Mouse (Mus musculus): Measurements from ENCODE around the gene Ccdc158. TPM values are rescaled to one million over a fixed set of nuclear protein-coding genes. Genes with fewer than 3 reads are reported as not detected.
A peak's percentile ranks its signal among the peaks of the same experiment; 100 is the strongest.

The Ccdc158 gene
- polyA plus RNA-seq, 1 experiment from 2014 or later: 0.94 TPM

DNA sequence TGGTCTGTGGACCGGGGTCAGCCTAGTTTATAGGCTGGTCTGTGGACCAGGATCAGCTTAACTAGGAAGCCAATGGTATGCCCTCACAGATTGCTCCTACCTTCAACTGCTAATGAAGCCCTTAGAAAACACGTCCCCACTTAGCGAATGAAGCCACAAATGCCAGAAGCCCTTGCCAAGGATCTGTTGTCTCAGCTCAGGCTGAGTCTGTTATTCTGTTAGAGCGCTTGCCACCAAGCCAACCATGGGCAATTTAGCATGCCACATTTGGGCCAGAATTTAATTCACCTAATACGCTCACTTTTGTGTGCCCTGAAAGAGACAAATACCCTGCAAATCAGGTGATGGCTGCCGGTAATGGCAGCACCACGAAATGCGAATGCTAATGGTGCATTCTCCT, 28.6 kb upstream of the Ccdc158 start:
- H3K9ac ChIP-seq: no peak overlapping the region
- no peaks in the 10 kb centered on the region for H3K9me3 ChIP-seq
- 0 out of 2 replicates have a peak, but pooled peaks cover under 1% of the 10 kb centered on the region for H3K4me1 ChIP-seq
- no peaks in the 10 kb centered on the region for H3K27me3 ChIP-seq (replicated peaks)
- ATAC-seq (ENCODE audit: insufficient read depth, low FRiP score, low read depth): no peak
- H3K27ac ChIP-seq: no peak overlapping the region
- no peaks in the 10 kb centered on the region for H3K36me3 ChIP-seq
- no peak overlapping the region for H3K4me2 ChIP-seq
- H3K4me3 ChIP-seq (replicated peaks): no peak overlapping the region
- WGBS: 81% methylated on average over 8 of the region's 8 CpGs

DNA sequence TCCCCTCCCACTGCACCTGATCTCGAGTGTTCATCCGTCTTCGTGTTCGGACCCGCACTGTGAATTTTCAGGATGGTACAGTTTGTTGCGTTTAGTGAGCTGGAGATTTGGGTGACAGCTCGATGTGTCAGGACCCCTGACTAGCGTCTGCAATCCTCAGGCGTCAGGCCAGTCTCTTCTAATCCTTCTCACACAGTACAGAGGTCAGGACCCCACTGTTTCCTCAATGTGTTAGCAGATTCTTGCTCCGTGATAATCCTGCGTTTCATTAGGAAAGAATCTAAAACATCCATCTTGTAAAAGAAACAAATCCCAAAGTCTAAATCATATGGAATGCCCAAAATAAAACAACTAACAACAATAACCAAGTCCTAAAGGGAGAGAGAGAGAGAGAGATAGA, 26.7 kb upstream of the Ccdc158 start:
- WGBS: 45% methylated on average over 11 of the region's 11 CpGs
- no peak overlapping the region for H3K4me2 ChIP-seq
- no peaks in the 10 kb centered on the region for H3K9me3 ChIP-seq
- no peaks in the 10 kb centered on the region for H3K27me3 ChIP-seq (replicated peaks)
- no peak overlapping the region for H3K4me3 ChIP-seq (replicated peaks)
- H3K4me1 ChIP-seq: peaks cover 7% of the 10 kb centered on the region; the same call in 1 of the 2 replicates
- H3K36me3 ChIP-seq: no peaks in the 10 kb centered on the region
- no peak for ATAC-seq (ENCODE audit: insufficient read depth, low FRiP score, low read depth)
- no peak overlapping the region for H3K9ac ChIP-seq
- H3K27ac ChIP-seq: no peak overlapping the region

DNA sequence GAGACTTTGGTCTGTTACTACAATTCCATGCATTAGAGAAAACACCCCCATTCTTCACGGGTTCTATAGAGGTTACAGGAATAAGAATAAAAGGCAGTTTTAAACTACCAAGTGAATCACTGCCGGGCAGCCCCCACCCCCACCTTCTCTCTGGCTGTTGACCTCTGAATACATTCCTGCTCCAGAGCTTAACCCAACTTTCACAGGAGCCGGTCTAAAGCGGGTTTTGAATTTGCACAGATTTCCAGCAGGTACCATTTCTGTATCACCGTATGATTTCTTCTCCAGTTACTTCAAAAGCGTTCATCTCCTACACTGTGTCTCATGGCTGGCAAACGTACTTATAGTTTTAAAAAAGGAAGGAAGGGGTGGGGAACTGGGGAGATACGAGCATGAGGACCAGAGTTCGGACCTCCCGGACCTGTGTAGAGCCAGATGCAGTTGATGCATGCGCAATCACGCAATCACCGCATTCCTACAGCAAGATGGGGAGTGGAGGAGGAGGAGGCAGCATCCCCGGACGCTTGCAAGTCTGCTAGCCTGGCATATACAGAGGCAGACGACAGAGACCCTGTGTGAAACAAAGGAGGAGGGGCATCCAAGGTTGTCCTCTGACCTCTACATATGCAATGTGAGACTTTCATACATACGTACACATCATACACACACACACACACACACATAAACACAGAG, 23.9 kb upstream of the Ccdc158 start:
- WGBS: 25% methylated on average over 17 of the region's 17 CpGs

DNA sequence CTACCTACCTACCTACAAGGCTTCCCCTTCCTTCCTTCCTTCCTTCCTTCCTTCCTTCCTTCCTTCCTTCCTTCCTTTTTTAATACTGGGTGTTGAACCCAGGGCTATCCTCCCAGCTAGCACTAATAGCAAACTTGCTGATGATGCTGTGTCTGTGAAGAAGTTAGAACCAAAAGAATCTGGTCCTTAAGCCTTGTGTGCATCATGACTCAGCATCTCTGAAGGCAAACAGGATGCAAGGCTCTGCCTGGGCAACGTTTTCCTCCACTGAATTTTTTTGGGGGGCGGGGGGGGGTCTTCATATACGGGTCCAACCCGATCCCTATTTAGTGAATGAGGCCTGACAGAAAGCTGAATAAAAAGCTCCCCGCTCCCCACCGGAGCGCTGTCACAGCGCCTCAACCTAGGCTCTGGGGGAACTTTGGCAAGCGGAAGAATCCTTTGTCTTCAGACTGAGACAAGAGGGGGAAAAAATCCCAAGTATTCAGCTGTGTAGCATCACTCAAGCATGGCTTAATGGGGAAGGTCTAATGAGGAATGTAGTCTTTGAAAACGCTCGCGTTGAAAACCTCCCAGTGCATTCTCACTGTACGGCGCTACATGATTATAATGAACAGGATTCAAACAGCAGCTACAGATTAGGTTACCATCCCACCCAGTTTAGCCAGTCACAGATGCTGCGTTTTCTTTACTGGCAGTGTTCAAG, 23.2 kb upstream of the Ccdc158 start:
- H3K27me3 ChIP-seq (replicated peaks): no peaks in the 10 kb centered on the region
- H3K4me1 ChIP-seq: peaks cover 7% of the 10 kb centered on the region; the same call in 1 of the 2 replicates
- no peak overlapping the region for H3K27ac ChIP-seq
- H3K4me3 ChIP-seq (replicated peaks): peak overlapping the region; percentile 12
- no peaks in the 10 kb centered on the region for H3K36me3 ChIP-seq
- WGBS: 5% methylated on average over 15 of the region's 15 CpGs
- no peak overlapping the region for H3K9ac ChIP-seq
- H3K4me2 ChIP-seq: peak overlapping the region; percentile 37
- ATAC-seq (ENCODE audit: insufficient read depth, low FRiP score, low read depth): no peak
- H3K9me3 ChIP-seq: no peaks in the 10 kb centered on the region

More for the DNA sequence above, 23.9 kb upstream of the Ccdc158 start:
- Histone ChIP-seq H3K36me3 (no peaks in the 10 kb centered on the region), H3K27me3 (replicated peaks) (no peaks in the 10 kb centered on the region), H3K27ac (no peak overlapping the region), H3K4me2 (peak overlapping the region; percentile 37), H3K9me3 (no peaks in the 10 kb centered on the region), H3K4me3 (replicated peaks) (peak overlapping the region; percentile 12; the same call in 1 of the 2 replicates), H3K4me1 (peaks cover 7% of the 10 kb centered on the region; the same call in 1 of the 2 replicates), H3K9ac (no peak overlapping the region)
- no peak for ATAC-seq (ENCODE audit: insufficient read depth, low FRiP score, low read depth)

DNA sequence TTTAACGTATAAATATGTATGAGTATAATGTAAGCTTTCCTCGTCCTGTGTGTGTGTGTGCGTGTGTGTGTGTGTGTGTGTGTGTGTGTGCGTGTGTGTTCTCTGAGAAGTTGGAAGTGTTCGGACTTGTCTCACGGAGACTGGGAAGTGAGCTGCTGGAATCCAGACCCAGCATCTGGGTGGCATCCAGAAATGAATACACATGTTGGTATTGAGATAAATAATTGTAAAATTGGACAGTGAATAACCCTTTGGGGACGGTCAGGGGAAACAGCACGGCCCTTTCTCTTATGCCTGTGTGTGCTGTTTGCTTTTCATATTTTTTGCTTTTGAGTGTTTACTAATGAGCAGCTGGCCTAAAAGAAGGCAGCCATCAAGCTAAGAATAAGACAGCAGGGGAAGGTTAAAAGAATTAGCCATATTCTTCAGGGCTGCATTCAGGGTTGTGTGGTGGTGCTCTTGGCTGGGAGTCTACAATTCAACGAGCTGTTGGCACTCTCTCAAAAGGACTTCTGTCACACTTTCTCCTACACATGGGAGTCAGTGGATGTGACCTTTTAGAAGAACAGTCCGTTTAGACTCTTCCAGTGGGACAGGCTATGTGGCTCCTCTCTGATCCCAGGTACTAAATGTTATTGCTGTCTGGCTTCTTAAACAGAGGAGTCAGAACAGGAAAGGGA, 19.4 kb upstream of the Ccdc158 start:
- WGBS: 57% methylated on average over 10 of the region's 10 CpGs
- H3K9me3 ChIP-seq: no peaks in the 10 kb centered on the region
- no peak overlapping the region for H3K9ac ChIP-seq
- no peaks in the 10 kb centered on the region for H3K36me3 ChIP-seq
- H3K4me3 ChIP-seq (replicated peaks): no peak overlapping the region
- peaks cover 7% of the 10 kb centered on the region; the same call in 1 of the 2 replicates for H3K4me1 ChIP-seq
- no peak overlapping the region for H3K4me2 ChIP-seq
- no peak for ATAC-seq (ENCODE audit: insufficient read depth, low FRiP score, low read depth)
- H3K27ac ChIP-seq: no peak overlapping the region
- no peaks in the 10 kb centered on the region for H3K27me3 ChIP-seq (replicated peaks)

DNA sequence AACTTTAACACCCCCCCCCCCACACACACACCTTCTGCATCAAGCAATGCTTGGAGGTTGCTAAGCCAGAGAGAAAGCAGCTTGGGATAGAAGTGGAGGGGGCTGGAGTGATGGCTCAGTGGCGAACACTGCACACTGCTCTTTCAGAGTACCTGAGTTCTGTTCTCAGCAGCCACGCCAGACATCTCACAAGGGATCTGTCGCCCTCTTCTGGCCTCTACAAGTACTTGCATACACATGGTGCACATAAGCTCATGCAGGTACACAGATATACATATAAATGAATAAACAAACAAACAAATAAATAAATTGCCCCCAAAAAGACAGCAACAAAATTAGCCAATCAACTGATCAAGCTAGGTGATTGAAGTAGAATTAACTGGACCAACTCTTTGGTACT, 18.7 kb upstream of the Ccdc158 start:
- no peaks in the 10 kb centered on the region for H3K36me3 ChIP-seq
- H3K27me3 ChIP-seq (replicated peaks): no peaks in the 10 kb centered on the region
- ATAC-seq (ENCODE audit: insufficient read depth, low FRiP score, low read depth): no peak
- no peak overlapping the region for H3K4me2 ChIP-seq
- H3K4me3 ChIP-seq (replicated peaks): no peak overlapping the region
- no peak overlapping the region for H3K27ac ChIP-seq
- H3K9ac ChIP-seq: no peak overlapping the region
- peaks cover 7% of the 10 kb centered on the region; the same call in 1 of the 2 replicates for H3K4me1 ChIP-seq
- no peaks in the 10 kb centered on the region for H3K9me3 ChIP-seq
- 83% methylated on average over 3 of the region's 3 CpGs for WGBS

DNA sequence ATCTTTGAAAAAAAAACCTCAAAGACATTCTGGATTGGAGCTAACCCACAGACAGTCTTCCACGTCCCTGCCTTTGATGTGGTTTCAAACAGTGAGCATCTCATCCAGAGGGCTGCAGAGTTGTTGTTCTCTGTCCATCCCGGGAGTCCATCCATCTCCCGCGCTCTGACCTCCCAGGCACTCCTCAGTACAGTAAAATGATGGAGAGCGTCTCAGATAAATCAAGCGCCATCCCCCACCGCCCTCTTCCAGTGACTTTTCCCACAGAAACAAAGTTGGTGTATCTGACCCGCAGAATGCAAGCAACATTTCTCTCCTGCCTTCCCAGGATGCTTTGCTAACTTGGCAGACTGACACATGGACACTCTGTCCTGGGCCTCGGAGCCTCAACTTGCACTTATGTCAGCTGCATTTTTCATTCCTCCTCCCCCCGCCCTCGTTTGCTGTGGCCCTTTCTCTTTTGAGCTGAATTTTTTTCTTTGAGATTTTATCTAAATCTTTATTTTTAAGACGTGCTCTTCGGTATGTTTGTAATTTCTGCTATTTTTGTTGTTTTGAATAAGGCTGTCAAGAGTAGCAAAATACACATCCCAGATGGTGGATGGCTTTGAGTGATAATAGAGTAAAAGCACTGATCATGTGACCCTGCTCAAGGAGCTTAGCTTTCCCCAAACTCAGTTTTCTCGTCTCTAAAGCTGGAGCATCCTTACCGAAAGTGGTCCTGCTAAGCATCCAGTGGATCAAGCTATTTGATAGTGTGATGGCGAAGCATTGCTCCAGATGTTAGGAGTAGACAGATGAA, 17.3 kb upstream of the Ccdc158 start:
- H3K9me3 ChIP-seq: no peaks in the 10 kb centered on the region

DNA sequence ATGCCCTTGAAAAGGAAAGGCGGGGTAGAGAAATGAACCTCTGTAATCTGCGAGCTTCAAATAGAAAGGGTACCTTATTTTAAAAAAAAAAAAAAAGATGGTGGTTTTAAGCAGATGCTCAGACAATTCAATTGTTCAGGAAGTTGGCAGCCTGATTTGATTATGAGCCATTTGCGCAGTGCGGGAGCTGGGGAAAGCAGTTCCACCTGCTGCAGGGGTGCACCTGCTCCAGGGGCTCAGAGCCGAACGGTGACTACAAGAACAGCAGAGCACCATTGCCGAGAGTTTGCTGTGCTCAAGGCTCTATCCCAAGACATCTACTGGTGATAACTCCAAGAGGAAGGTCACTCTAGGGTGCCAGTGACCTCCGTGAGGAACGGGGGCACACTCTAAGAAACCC, 13.5 kb upstream of the Ccdc158 start:
- no peaks in the 10 kb centered on the region for H3K27me3 ChIP-seq (replicated peaks)
- no peak overlapping the region for H3K4me2 ChIP-seq
- no peak for ATAC-seq (ENCODE audit: insufficient read depth, low FRiP score, low read depth)
- WGBS: 85% methylated on average over 9 of the region's 9 CpGs
- H3K27ac ChIP-seq: no peak overlapping the region
- H3K4me3 ChIP-seq (replicated peaks): no peak overlapping the region
- H3K9me3 ChIP-seq: no peaks in the 10 kb centered on the region
- H3K9ac ChIP-seq: no peak overlapping the region
- no peaks in the 10 kb centered on the region for H3K4me1 ChIP-seq
- H3K36me3 ChIP-seq: no peaks in the 10 kb centered on the region

More for the DNA sequence above, 17.3 kb upstream of the Ccdc158 start:
- 42% methylated on average over 16 of the region's 16 CpGs for WGBS
- Histone ChIP-seq H3K4me3 (replicated peaks) (no peak overlapping the region), H3K27ac (no peak overlapping the region), H3K27me3 (replicated peaks) (no peaks in the 10 kb centered on the region), H3K4me1 (no peaks in the 10 kb centered on the region), H3K36me3 (no peaks in the 10 kb centered on the region), H3K9ac (no peak overlapping the region), H3K4me2 (0 out of 2 replicates have a peak overlapping the region, but pooled peaks have one; percentile 13)
- no peak for ATAC-seq (ENCODE audit: insufficient read depth, low FRiP score, low read depth)

DNA sequence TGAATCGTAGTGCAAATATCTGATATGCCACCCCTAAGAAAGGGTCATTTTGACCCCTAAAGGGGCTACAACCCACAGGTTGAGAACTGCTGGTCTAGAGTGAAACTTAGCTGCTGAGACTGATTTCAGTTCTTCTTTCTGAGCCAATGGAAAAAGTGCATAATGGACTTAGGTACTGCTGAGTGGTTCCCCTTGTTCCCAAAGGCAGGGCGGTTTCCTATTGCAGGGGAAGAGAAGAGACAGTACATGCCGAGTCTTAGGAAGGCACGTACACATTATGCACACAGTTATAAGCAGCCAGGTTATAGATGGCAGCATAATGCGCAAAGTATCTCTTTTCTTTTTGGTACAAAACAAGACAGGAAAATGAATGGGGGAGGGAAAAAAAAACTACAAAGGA, 13.1 kb upstream of the Ccdc158 start:
- H3K36me3 ChIP-seq: no peaks in the 10 kb centered on the region
- H3K4me2 ChIP-seq: no peak overlapping the region
- H3K9me3 ChIP-seq: no peaks in the 10 kb centered on the region
- no peaks in the 10 kb centered on the region for H3K4me1 ChIP-seq
- H3K9ac ChIP-seq: no peak overlapping the region
- ATAC-seq (ENCODE audit: insufficient read depth, low FRiP score, low read depth): no peak
- WGBS: 76% methylated on average over 5 of the region's 5 CpGs
- H3K27ac ChIP-seq: no peak overlapping the region
- H3K27me3 ChIP-seq (replicated peaks): no peaks in the 10 kb centered on the region
- H3K4me3 ChIP-seq (replicated peaks): no peak overlapping the region

DNA sequence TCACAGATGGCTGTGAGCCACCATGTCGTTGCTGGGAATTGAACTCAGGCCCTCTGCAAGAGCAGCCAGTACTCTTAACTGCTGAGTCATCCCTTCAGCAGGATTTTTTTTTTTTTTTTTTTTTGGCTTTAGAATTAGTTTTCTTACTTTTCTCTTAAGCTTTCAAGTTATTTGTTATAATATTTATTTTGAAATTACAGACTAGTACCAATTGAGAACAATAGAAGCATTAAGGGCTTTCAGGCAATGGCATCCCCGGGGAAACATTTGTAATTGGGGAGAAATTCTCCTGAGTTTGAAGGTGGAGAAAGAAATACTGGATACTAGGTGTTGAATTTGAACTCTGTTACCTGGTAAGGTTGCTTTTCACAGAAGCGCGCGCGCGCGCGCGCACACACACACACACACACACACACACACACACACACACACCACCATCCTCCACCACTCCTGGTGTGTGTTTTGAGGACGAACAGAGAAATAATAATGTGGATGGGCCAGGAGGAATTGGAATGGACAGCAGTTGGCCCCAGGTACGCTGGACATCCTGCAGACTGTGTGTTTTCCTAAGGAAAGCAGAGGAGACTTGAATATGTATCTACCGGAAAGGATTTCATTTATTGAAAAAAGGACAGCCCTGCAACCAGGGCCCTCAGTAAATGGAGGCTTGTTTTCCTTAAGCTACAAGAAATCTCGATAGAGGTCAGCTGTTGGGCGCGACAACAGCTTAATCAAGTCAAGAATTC, 9.8 kb upstream of the Ccdc158 start:
- H3K9me3 ChIP-seq: no peaks in the 10 kb centered on the region
- H3K27ac ChIP-seq: no peak overlapping the region
- no peak overlapping the region for H3K9ac ChIP-seq
- WGBS: 88% methylated on average over 16 of the region's 16 CpGs
- no peaks in the 10 kb centered on the region for H3K36me3 ChIP-seq
- ATAC-seq (ENCODE audit: insufficient read depth, low FRiP score, low read depth): no peak
- H3K4me3 ChIP-seq (replicated peaks): no peak overlapping the region
- H3K27me3 ChIP-seq (replicated peaks): no peaks in the 10 kb centered on the region
- H3K4me1 ChIP-seq: 0 out of 2 replicates have a peak, but pooled peaks cover 4% of the 10 kb centered on the region
- no peak overlapping the region for H3K4me2 ChIP-seq

Data from stomach, embryonic 15.5 days (tissue).